Mouse (Mus musculus) lung, embryonic 15.5 days (tissue): Measurements from ENCODE around the gene Sec23b. TPM values are rescaled to one million over a fixed set of nuclear protein-coding genes. Genes with fewer than 3 reads are reported as not detected.

Experiments used
- microRNA-seq: library from miRNA; unstranded; fragments of <30 nt; microRNA quantifications from one replicate; pipeline ENCODE4, GENCODE M21; 2016
- polyA plus RNA-seq: library from polyadenylated mRNA; unstranded; fragments of >200 nt; fragmentation: Nextera tagmentation; extraction: Ambion mirVana; gene quantifications from 2 replicates; pipeline ENCODE4 v1.2.1, GENCODE M21; 2015

Gene Sec23b
- polyA plus RNA-seq, 1 experiment from 2014 or later, result 91.3 TPM

Small RNAs within 50 kb of the gene (microRNA-seq; reads per million reads assigned to microRNA genes)
- not detected for gene Gm24823

Other genes with a start within 250 kb of the Sec23b start
- gene Ovol2, start 224.1 kb upstream of the Sec23b start, polyA plus RNA-seq, result 4.8 and 5.5 TPM in 2 replicates
- gene Kat14, start 187.2 kb upstream of the Sec23b start, polyA plus RNA-seq, result 38.9 and 43.4 TPM in 2 replicates
- gene Pet117, start 187.2 kb upstream of the Sec23b start, polyA plus RNA-seq, result 3.3 TPM in 1 of 2 replicates, not detected in the other
- 0.82 and 1.4 TPM in 2 replicates for gene Dzank1, start 28.8 kb upstream of the Sec23b start, polyA plus RNA-seq
- 24.6 and 26.3 TPM in 2 replicates for gene Polr3f, start 28.5 kb upstream of the Sec23b start, polyA plus RNA-seq
- 59.9 and 63.8 TPM in 2 replicates for gene Rbbp9, start 5.4 kb upstream of the Sec23b start, polyA plus RNA-seq
- gene Smim26, start 37.8 kb downstream of the Sec23b start, polyA plus RNA-seq, result 32.7 and 33.3 TPM in 2 replicates
- gene Dtd1, start 43.7 kb downstream of the Sec23b start, polyA plus RNA-seq, result 38.0 and 39.4 TPM in 2 replicates